Comparison of ENCODE assay signal across 8 mouse cellular contexts in the genomic region with DNA sequence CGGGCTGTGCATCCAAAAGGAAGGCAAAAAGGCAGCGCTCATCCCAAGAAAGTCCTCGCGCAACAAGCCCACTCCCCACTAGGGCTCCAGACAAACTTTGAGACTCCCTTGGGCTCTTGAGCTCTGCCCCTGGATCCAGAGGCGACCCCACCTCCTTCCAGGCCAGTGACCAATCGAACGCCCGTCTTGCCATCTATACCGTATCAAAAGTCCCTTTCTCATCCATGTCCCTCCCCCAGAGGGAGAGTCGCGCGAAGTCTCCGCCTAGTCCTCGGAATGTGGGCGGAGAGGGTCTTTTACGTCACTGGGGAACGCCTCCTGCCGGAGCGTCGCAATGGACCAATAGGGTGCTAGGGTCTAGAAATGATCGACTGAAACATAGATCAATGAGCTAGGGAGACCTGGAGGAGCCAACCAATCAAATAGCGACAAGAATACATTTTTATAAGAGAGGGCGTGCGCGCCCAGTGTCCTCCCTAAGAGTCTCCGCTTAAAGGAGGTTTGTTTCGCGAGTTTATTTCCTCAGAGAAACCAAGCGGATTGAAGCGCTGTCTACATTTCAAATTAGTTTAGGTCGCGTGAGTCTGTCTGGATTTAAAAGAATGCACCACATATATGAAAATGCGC. TPM values are rescaled to one million over a fixed set of nuclear protein-coding genes. Genes with fewer than 3 reads are reported as not detected.
DNase-seq lines count a peak whose midpoint lies in the region; ATAC-seq lines count a peak whose summit lies in the region.

A gene (minus strand): TSS at position 106 of the 627 bp plus-strand sequence.

- peak; percentile 99 for ATAC-seq in embryonic facial prominence, embryonic 11.5 days (replicated peaks; ENCODE audit: insufficient number of reproducible peaks, low FRiP score, low TSS enrichment, low read depth)
- peak; percentile 99 for ATAC-seq in intestine, embryonic 16.5 days

- intact Hi-C loops in left cerebral cortex, postnatal 25 days (cut with DNase I) = loop anchor here (10.0 kb wide), 1 partner anchor 227 kb away; no protein-coding TSS in a partner anchor

- 0% methylated on average over 33 of the region's 33 CpGs for WGBS in embryonic facial prominence, embryonic 11.5 days
- under 1% methylated on average over 33 of the region's 33 CpGs for whole genome bisulfite sequencing in intestine, embryonic 16.5 days

- peak; percentile 92 for DNase-seq in adrenal gland, postnatal 25 days
- peak; percentile 99 for DNase-seq in embryonic facial prominence, embryonic 11.5 days (ENCODE audit: low spot score)
- peak; percentile 99 for DNase-seq in gonadal fat pad, adult 2 months (ENCODE audit: low read depth)
- peak; percentile 93 to 99 for DNase-seq in left cerebral cortex, postnatal 25 days (ENCODE audit: low spot score in 2 of 2)
- DNase-seq in mesoderm, embryonic 11.5 days (ENCODE audit: low read depth, low spot score) = peak; percentile 100
- DNase-seq in right cerebral cortex, postnatal 25 days = peak; percentile 96
- peak; percentile 96 to 98 for DNase-seq in urinary bladder, postnatal 36 days (ENCODE audit: low spot score in 2 of 2)

- H3K4me3 ChIP-seq in embryonic facial prominence, embryonic 11.5 days (ENCODE audit: low read depth, low read length) = peak within 1 kb of the TSS; percentile 85
- peak within 1 kb of the TSS; percentile 88 for H3K4me3 ChIP-seq in intestine, embryonic 16.5 days (ENCODE audit: low read length)

- H3K27me3 ChIP-seq in embryonic facial prominence, embryonic 11.5 days (ENCODE audit: control insufficient read depth, insufficient read depth, low read length) = no peaks in the 10 kb centered on the region
- H3K27me3 ChIP-seq in intestine, embryonic 16.5 days (replicated peaks; ENCODE audit: control insufficient read depth, insufficient read depth, low read length) = no peaks in the 10 kb centered on the region

- no peaks in the 10 kb centered on the region for H3K4me1 ChIP-seq in embryonic facial prominence, embryonic 11.5 days (ENCODE audit: control insufficient read depth, insufficient read depth, low read length)
- peaks cover 12% of the 10 kb centered on the region for H3K4me1 ChIP-seq in intestine, embryonic 16.5 days (ENCODE audit: control insufficient read depth, insufficient read depth, low read length)

- peak within 1 kb of the TSS; percentile 71; the same call in 1 of the 2 replicates for H3K27ac ChIP-seq in embryonic facial prominence, embryonic 11.5 days (replicated peaks; ENCODE audit: low read depth, low read length)
- H3K27ac ChIP-seq in intestine, embryonic 16.5 days (ENCODE audit: low read length) = peak within 1 kb of the TSS; percentile 90

- H3K9me3 ChIP-seq in embryonic facial prominence, embryonic 11.5 days (replicated peaks; ENCODE audit: control insufficient read depth, low read length) = no peaks in the 10 kb centered on the region
- no peaks in the 10 kb centered on the region for H3K9me3 ChIP-seq in intestine, embryonic 16.5 days (ENCODE audit: control insufficient read depth, low read length)

- peak within 1 kb of the TSS; percentile 72 for H3K9ac ChIP-seq in embryonic facial prominence, embryonic 11.5 days (replicated peaks; ENCODE audit: low read length)
- H3K9ac ChIP-seq in intestine, embryonic 16.5 days (ENCODE audit: low read depth, low read length) = peak within 1 kb of the TSS; percentile 92

- H3K4me2 ChIP-seq in embryonic facial prominence, embryonic 11.5 days (ENCODE audit: low read depth, low read length) = peak within 1 kb of the TSS; percentile 70
- peak within 1 kb of the TSS; percentile 65 for H3K4me2 ChIP-seq in intestine, embryonic 16.5 days (ENCODE audit: low read depth, low read length)

- H3K36me3 ChIP-seq in embryonic facial prominence, embryonic 11.5 days (replicated peaks; ENCODE audit: control insufficient read depth, insufficient read depth, low read depth, low read length) = no peaks in the 10 kb centered on the region
- no peaks in the 10 kb centered on the region for H3K36me3 ChIP-seq in intestine, embryonic 16.5 days (ENCODE audit: control insufficient read depth, insufficient read depth, low read length)

RNA-seq across cellular contexts. Expression of the gene that starts here (rescaled TPM):
- total RNA-seq in adrenal gland, postnatal 25 days (2021) = 78.9 and 95.9 TPM in 2 replicates
- polyA plus RNA-seq in embryonic facial prominence, embryonic 11.5 days (2014; fragmentation: Nextera tagmentation; extraction: Ambion mirVana) = 16.3 TPM in 2 replicates
- polyA plus RNA-seq in gonadal fat pad, adult 2 months (2012; rRNA removed) = 32.2 and 55.4 TPM in 2 replicates
- polyA plus RNA-seq in intestine, embryonic 16.5 days (2015; fragmentation: Nextera tagmentation; extraction: Ambion mirVana) = 13.4 and 13.9 TPM in 2 replicates
- total RNA-seq in left cerebral cortex, postnatal 25 days (2021) = 1 to 10 TPM; 7.0 to 7.3 TPM

Comparison
In these comparisons a context has a peak if more than half of its experiments do, and no peak if none do; other contexts are left out.
1. Peak in every context shown above with its lines: DNase-seq, ATAC-seq, H3K4me3 ChIP-seq and H3K27ac ChIP-seq.